Mouse (Mus musculus) thymus, adult 2 months (tissue): ENCODE measurements at regions not wholly inside any gene's neighbourhood (a gene's known extent, or its start where the extent isn't known, plus 50 kb on each side); places are given as distances from the start of the nearest gene placed in this dataset.

Source experiments
- CTCF ChIP-seq: fragments of 200-500 bp; IDR thresholded peaks from 2 replicates; pipeline ENCODE4 v1.5.1; 2012; ENCODE audit warnings: mild to moderate bottlenecking, control low read depth, low read length, moderate library complexity, borderline replicate concordance; ENCODE audit not compliant: control insufficient read depth, poor library complexity, insufficient read depth; ENCODE audit errors: extremely low read depth
- POLR2A ChIP-seq: fragments of 200-500 bp; IDR thresholded peaks from 2 replicates; pipeline ENCODE4 v1.6.1; 2012; ENCODE audit warnings: mild to moderate bottlenecking, low read length, control low read depth, moderate library complexity; ENCODE audit not compliant: control insufficient read depth, poor library complexity, insufficient read depth; ENCODE audit errors: extremely low read depth

DNA sequence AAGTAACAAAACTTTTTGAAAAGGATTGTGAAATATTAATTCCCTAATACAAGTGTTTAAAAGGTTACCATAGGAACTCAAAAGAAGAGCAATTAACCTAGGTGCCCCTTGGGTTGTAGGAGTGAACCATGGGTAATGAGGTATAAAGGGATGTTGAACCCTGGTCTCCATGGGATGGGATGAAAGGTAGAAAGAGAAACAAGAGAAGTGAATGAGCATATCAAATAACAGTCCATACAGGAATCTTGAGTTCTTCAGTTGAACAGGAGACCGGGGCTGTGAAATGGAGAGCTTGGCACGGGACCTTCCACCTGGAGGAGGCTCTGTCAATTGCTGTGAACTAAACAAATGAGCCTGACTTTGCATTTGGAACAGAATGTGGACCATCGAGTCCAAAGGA, 449.6 kb upstream of the Meis1 start:
- TF ChIP-seq POLR2A, result no peak
- TF ChIP-seq CTCF, result no peak
